Mouse (Mus musculus): Measurements from ENCODE around the gene Hist1h4b.

DNA sequence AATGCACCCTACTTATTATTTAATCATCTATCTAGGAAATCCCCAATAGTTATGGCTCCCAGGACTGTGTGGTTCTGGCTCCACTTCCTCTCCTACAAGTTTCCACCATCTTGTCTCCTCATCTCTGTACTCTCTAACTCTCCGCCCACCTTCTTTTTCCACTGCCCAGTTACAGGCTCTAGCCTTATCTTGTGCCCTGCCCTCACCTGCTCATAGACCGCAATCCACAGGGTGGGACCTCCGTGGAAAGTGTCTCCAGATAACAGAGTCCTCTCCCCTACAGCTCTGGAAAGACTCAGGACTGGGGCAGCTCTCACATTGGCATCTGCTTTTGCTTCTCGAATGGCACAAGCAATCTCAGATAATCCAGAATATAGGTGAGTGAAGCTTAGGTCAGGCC, 22.2 kb downstream of the Hist1h4b start:
- no peak for TF ChIP-seq CTCF (IDR thresholded peaks at IDR 0.05; ENCODE audit: low read depth, low read length)
- TF ChIP-seq POLR2A (IDR thresholded peaks at IDR 0.05; ENCODE audit: extremely low read depth, insufficient read depth, low read length): no peak
